Mouse (Mus musculus) heart, embryonic 11.5 days (tissue): ENCODE data around the gene Slc25a42. TPM values are rescaled to one million over a fixed set of nuclear protein-coding genes. Genes with fewer than 3 reads are reported as not detected.

Source experiments
- ATAC-seq: fragments of 200-750 bp; cut with Nextera tagmentation; replicated peaks from 2 replicates; pipeline ENCODE4 v1.8.0; 2017; ENCODE audit warnings: moderate library complexity; ENCODE audit not compliant: insufficient number of reproducible peaks, low FRiP score, low TSS enrichment
- H3K27ac ChIP-seq: fragments of 300-500 bp; sonication (generic); 2 replicates; pipeline ENCODE4 v1.5.1; 2014; ENCODE audit warnings: mild to moderate bottlenecking, low read depth, low read length
- H3K27me3 ChIP-seq: fragments of 300-500 bp; sonication (generic); 2 replicates; pipeline ENCODE4 v1.6.1; 2014; ENCODE audit warnings: mild to moderate bottlenecking, low read length, mixed read lengths; ENCODE audit not compliant: control insufficient read depth, insufficient read depth
- H3K36me3 ChIP-seq: fragments of 300-500 bp; sonication (generic); 2 replicates; pipeline ENCODE4 v1.6.1; 2014; ENCODE audit warnings: mild to moderate bottlenecking, low read length, moderate library complexity, mixed read lengths; ENCODE audit not compliant: control insufficient read depth, insufficient read depth
- H3K4me1 ChIP-seq: fragments of 300-500 bp; sonication (generic); 2 replicates; pipeline ENCODE4 v1.6.1; 2014; ENCODE audit warnings: low read length; ENCODE audit not compliant: control insufficient read depth, insufficient read depth
- H3K4me2 ChIP-seq: fragments of 300-500 bp; sonication (generic); 2 replicates; pipeline ENCODE4 v1.6.1; 2014; ENCODE audit warnings: mild to moderate bottlenecking, moderate library complexity
- H3K4me3 ChIP-seq: fragments of 300-500 bp; sonication (generic); 2 replicates; pipeline ENCODE4 v1.5.1; 2014; ENCODE audit warnings: low read depth, low read length
- H3K9ac ChIP-seq: fragments of 300-500 bp; sonication (generic); 2 replicates; pipeline ENCODE4 v1.6.1; 2014; ENCODE audit warnings: mild to moderate bottlenecking, low read depth, low read length, moderate library complexity
- H3K9me3 ChIP-seq: fragments of 300-500 bp; sonication (generic); replicated peaks from 2 replicates; pipeline ENCODE4 v1.6.1; 2016; ENCODE audit warnings: low read length; ENCODE audit not compliant: control insufficient read depth
- WGBS: fragments of 180-500 bp; shearing (Covaris S2); extraction: QIAGEN DNeasy Blood & Tissue Kit; methylation state at CpG from one replicate; pipeline ENCODE4 v1.1.7; 2014; ENCODE audit not compliant: insufficient replicate concordance; 5-methylcytosine and 5-hydroxymethylcytosine counted together
- polyA plus RNA-seq: library from polyadenylated mRNA; unstranded; fragments of >200 nt; fragmentation: Nextera tagmentation; extraction: Ambion mirVana; gene quantifications from 2 replicates; pipeline ENCODE4 v1.2.1, GENCODE M21; 2014

Gene Slc25a42
- polyA plus RNA-seq, 1 experiment from 2014 or later: 5.2 TPM

DNA sequence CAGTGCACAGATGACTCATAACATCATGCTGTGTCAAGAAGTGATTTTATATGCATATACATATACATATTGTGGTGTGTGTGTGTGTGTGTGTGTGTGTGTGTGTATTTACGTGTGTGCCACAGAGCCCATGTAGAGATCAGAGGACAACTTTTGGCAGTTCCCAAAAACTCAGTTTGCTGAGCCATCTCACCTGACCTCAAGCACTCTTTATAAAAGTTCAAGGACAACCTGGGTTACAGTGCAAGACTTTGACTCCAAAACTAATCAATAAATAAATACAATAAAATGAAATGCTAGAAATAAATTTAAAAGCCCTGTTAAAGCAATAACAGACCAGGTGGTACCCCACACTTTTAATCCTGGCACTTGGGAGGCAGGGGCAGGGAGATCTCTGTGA lies 830 bp downstream of the Slc25a42 start:
- Histone ChIP-seq H3K27ac (no peak overlapping the region), H3K9me3 (no peaks in the 10 kb centered on the region), H3K9ac (peak overlapping the region; percentile 74), H3K36me3 (no peaks in the 10 kb centered on the region), H3K4me1 (0 out of 2 replicates have a peak, but pooled peaks cover 9% of the 10 kb centered on the region), H3K4me3 (peak overlapping the region; percentile 63), H3K4me2 (peak overlapping the region; percentile 95), H3K27me3 (no peaks in the 10 kb centered on the region)
- ATAC-seq: no peak
- WGBS: 59% methylated on average over 1 of the region's 1 CpGs

DNA sequence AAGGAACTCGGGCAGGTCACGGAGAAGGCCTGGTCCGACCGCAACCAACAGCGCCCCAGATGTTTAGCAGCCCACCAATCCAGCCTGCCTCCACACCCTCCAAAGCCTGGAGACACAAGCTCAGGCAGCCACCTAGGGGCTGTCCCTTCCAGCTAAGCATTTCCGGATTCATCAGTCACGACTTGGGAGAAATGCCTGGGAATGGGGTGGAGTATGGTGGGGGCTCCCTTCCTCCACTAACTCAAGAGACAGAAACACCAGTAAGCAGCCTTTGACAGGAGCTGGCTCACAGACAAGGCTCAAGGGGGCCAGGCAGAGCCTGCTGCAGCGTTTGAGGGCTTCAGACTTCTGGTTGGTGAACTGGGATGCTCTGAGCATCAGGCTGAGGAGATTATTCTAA lies 1.6 kb downstream of the Slc25a42 start:
- Histone ChIP-seq H3K9me3 (no peaks in the 10 kb centered on the region), H3K4me1 (0 out of 2 replicates have a peak, but pooled peaks cover 9% of the 10 kb centered on the region), H3K27ac (no peak overlapping the region), H3K9ac (no peak overlapping the region), H3K36me3 (no peaks in the 10 kb centered on the region), H3K27me3 (no peaks in the 10 kb centered on the region), H3K4me2 (peak overlapping the region; percentile 25), H3K4me3 (0 out of 2 replicates have a peak overlapping the region, but pooled peaks have one; percentile 8)
- ATAC-seq: no peak
- WGBS: 21% methylated on average over 8 of the region's 8 CpGs

DNA sequence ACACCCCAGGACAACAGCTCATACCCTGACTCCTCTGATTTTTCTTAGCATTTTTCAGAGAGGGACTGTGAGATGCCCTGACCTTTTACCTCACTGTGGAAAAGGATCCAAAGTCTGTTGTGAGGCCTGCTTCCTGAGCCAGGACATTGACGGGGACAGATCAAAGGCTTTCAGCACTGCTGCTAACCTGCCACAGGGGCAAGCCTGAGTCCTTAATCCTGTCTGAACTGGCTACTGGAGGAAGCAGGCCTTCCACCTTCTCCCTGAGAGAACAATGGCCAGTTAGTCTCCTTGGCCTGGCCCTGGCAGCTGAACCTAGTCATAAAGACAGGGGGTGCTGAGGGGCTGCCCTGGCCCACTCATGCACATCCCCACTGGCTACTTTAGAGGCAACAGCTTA lies 4.0 kb downstream of the Slc25a42 start:
- ATAC-seq: no peak
- H3K27me3 ChIP-seq: no peaks in the 10 kb centered on the region
- no peak overlapping the region for H3K27ac ChIP-seq
- H3K4me2 ChIP-seq: no peak overlapping the region
- no peak overlapping the region for H3K9ac ChIP-seq
- H3K36me3 ChIP-seq: no peaks in the 10 kb centered on the region
- WGBS: 48% methylated on average over 1 of the region's 1 CpGs
- no peak overlapping the region for H3K4me3 ChIP-seq
- H3K4me1 ChIP-seq: peaks cover 18% of the 10 kb centered on the region; the same call in 1 of the 2 replicates
- no peaks in the 10 kb centered on the region for H3K9me3 ChIP-seq

DNA sequence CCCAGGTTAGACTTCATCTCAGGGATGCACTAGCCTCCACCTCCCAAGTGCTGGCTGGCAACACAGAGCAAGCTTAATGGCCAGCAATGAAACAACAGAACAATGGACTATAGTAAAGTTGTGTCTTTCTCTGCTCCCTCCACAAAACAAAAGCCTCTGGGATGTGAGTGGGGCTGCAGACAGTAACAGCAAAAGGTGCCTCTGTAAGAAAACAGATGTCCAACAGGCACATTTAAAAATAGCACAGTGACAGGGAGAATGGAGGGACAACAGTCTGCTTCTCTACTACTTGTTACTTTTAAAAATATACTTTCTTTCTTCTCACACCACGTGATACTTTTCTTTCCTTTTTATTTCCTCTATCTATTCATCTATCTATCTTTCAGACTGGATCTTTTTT lies 7.3 kb downstream of the Slc25a42 start:
- Histone ChIP-seq H3K4me1 (peaks cover 10% of the 10 kb centered on the region), H3K4me3 (no peak overlapping the region), H3K27ac (peak overlapping the region; percentile 85), H3K9me3 (no peaks in the 10 kb centered on the region), H3K4me2 (peak overlapping the region; percentile 22; the same call in 1 of the 2 replicates), H3K9ac (0 out of 2 replicates have a peak overlapping the region, but pooled peaks have one; percentile 34), H3K36me3 (no peaks in the 10 kb centered on the region), H3K27me3 (no peaks in the 10 kb centered on the region)
- 44% methylated on average over 1 of the region's 1 CpGs for WGBS
- no peak for ATAC-seq

DNA sequence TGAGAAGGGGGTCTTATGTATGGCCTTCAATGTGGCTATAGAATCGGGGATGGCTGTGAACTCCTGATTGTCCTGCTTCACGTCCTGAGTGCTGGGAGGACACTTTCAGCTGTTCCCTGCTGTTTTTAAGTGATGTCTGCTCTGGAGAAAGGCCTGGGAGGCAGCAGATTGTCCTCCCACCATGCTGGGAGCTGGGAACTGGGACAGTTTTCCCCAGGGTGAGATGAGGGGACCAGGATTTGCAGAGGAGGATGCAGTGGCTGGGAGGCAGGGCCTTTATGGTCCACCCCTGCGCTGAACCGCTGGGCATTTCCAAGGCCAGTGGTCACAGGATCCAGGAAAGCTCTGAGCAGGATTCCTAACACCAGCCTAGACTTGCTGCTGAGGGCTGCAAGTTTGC lies 9.0 kb downstream of the Slc25a42 start:
- H3K4me2 ChIP-seq: no peak overlapping the region
- no peaks in the 10 kb centered on the region for H3K36me3 ChIP-seq
- ATAC-seq: no peak
- no peak overlapping the region for H3K4me3 ChIP-seq
- 0 out of 2 replicates have a peak, but pooled peaks cover 2% of the 10 kb centered on the region for H3K27me3 ChIP-seq
- 80% methylated on average over 4 of the region's 4 CpGs for WGBS
- peaks cover 10% of the 10 kb centered on the region for H3K4me1 ChIP-seq
- no peak overlapping the region for H3K27ac ChIP-seq
- no peak overlapping the region for H3K9ac ChIP-seq
- H3K9me3 ChIP-seq: no peaks in the 10 kb centered on the region

DNA sequence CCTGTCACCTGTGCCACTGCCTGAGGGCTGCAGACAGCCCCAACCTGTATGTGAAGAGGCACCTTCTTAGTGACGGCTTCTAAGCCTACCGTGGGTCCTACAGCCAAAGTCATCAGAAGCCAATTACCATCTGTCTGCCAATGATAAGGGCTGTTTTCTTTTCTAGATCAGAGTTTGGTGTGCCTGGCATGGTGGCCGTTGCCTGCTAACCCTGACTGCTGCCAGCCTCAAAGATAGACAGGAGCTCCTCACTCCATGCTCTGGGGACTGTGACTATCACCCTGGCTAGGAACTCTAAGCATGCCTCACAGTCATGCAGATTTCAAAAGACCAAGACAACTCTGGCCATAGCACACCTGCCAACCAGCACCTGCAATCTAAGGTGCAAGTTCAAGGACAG lies 10.7 kb downstream of the Slc25a42 start:
- Histone ChIP-seq H3K27ac (no peak overlapping the region), H3K4me2 (no peak overlapping the region), H3K27me3 (0 out of 2 replicates have a peak, but pooled peaks cover 2% of the 10 kb centered on the region), H3K4me3 (no peak overlapping the region), H3K4me1 (peaks cover 10% of the 10 kb centered on the region), H3K9ac (no peak overlapping the region), H3K36me3 (no peaks in the 10 kb centered on the region), H3K9me3 (no peaks in the 10 kb centered on the region)
- WGBS: 52% methylated on average over 3 of the region's 3 CpGs
- no peak for ATAC-seq

DNA sequence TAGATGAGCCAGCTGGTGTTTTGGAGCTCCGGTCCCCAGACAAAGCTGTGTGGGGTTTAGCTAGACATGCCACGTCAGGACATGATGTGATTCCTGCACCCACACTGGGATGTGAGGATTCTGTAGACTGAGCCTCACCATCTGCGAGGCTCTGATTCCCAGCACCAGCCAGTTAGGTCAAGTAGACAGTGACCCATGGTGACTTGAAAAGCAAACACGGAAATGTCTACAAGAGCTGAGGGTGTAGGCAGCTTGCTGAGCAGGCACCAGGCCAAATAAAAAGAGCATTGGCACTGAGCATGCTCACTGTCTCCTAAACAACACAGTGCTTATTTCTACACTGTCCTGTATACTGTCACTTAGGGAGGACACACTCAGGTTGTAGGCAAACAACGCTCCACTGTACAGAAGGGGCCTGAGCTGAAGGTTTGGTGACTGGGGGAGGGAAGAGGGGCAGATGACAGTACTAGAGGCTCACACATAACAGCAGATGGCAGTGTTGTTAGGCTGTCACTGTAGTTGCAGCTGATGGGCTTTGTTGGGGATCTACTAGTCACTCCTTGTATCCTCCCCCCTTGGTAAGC lies 11.9 kb downstream of the Slc25a42 start:
- H3K27me3 ChIP-seq: 0 out of 2 replicates have a peak, but pooled peaks cover 2% of the 10 kb centered on the region
- H3K4me1 ChIP-seq: peaks cover 10% of the 10 kb centered on the region
- H3K27ac ChIP-seq: no peak overlapping the region
- WGBS: 72% methylated on average over 5 of the region's 5 CpGs
- ATAC-seq: no peak
- H3K4me3 ChIP-seq: no peak overlapping the region
- H3K36me3 ChIP-seq: no peaks in the 10 kb centered on the region
- H3K9me3 ChIP-seq: no peaks in the 10 kb centered on the region
- no peak overlapping the region for H3K9ac ChIP-seq
- no peak overlapping the region for H3K4me2 ChIP-seq

DNA sequence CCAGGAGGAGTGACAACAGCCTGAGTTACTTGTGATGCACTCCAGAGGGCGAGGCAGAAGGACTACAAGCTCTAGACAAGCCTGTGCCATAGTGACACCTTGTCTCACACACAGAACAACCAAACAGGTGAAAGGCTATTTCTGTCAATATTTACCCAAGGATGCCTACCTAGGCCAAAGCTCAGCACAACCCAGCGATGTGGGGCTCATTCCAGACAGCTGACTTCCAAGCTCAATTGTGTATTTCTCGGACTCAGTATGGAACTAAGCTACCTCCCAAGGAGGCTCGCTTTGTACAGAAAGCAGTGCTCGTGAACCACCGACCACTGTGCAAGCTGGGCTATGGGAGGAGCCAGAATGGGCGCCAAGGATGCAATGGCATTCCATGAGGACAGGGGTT lies 14.5 kb downstream of the Slc25a42 start:
- WGBS: 50% methylated on average over 7 of the region's 7 CpGs
- no peak overlapping the region for H3K4me2 ChIP-seq

DNA sequence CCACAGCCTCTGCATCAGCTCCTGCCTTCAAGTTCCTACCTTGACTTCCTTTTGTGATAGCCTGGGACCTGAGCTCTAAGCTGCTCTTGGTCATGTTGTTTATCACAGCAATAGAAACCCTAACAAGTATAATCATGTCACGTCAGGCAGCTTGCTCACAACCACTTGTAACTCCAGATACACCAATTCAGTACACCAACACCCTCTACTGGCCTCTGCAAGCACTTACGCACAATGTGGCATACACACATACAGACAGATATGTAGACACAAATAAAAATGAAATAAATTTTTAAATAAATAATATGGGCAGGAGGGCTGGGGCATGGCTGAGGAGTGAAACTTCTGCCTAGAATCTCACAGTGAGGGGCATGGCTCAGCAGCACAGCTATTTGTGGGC lies 16.3 kb downstream of the Slc25a42 start:
- no peak overlapping the region for H3K4me3 ChIP-seq
- ATAC-seq: no peak
- no peak overlapping the region for H3K4me2 ChIP-seq
- no peak overlapping the region for H3K27ac ChIP-seq
- WGBS: 69% methylated on average over 2 of the region's 2 CpGs
- H3K27me3 ChIP-seq: 0 out of 2 replicates have a peak, but pooled peaks cover 2% of the 10 kb centered on the region
- no peak overlapping the region for H3K9ac ChIP-seq
- no peaks in the 10 kb centered on the region for H3K9me3 ChIP-seq
- H3K36me3 ChIP-seq: no peaks in the 10 kb centered on the region
- H3K4me1 ChIP-seq: no peaks in the 10 kb centered on the region

More for the DNA sequence above, 14.5 kb downstream of the Slc25a42 start:
- 0 out of 2 replicates have a peak, but pooled peaks cover 2% of the 10 kb centered on the region for H3K27me3 ChIP-seq
- ATAC-seq: no peak
- no peak overlapping the region for H3K27ac ChIP-seq
- no peak overlapping the region for H3K4me3 ChIP-seq
- no peaks in the 10 kb centered on the region for H3K9me3 ChIP-seq
- no peaks in the 10 kb centered on the region for H3K36me3 ChIP-seq
- H3K4me1 ChIP-seq: no peaks in the 10 kb centered on the region; the same call in 1 of the 2 replicates
- H3K9ac ChIP-seq: no peak overlapping the region
